Mouse (Mus musculus): Measurements from ENCODE around the gene Adgrl2. TPM values are rescaled to one million over a fixed set of nuclear protein-coding genes. Genes with fewer than 3 reads are reported as not detected.

The Adgrl2 gene
- total RNA-seq, 2 experiments from 2014 or later = 1.9 to 4.0 TPM

DNA sequence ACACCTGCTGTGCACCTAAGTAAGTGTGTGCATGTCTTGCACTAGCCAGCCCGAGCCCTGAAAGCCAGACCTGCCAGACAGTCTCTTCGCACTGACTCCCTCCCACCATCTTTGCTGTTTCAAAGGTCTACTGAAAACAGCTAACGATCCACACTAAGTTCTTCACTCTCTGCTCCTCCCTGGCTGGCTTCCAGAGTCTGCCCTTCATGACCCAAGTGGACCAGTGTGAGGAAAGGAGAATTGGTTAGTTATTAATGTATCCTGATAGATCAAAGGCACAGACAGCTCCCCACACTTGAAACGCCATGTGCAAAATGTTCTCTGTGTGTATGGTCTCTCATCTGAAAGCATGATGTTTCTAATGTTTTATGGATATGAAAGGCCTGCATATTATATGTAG is 103.4 kb downstream of the Adgrl2 start:
- no peak for ATAC-seq (ENCODE audit: poor library complexity, severe bottlenecking)

DNA sequence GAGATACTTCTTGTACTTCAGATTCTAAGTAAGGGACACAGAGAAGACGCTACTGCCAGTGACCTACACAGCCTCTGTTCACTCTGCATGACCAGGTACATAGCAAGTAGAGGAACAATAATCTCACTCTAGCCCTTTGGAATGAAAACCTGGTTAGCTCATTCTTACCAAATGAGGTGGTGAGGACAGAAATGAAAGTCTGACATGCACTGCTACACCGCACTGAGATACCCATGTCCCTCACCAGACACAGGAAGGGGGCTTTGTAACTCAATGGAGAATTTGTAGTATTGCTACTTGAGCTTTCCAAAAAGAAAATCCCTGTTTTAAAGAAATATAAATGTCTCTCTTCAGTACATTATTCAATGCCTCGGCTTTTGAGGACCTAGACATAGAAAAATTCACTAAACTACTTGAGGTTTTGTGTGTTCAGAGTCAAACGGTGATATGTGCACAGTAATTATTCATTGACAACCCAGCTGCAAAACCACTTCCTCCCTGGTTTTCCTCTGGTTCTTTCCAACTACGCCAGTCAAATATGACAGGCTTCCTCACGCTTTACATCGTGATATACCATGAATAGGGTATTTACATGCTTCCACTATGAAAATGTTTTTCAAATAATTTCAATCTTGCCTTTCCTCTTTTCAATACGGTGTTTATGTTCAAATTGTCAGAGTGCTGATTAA is 104.2 kb downstream of the Adgrl2 start:
- ATAC-seq (ENCODE audit: poor library complexity, severe bottlenecking) = 0 out of 2 replicates have a peak, but pooled peaks have one; percentile 31

GRCm38 (mm10) chr3:148885184-148885583 is 105.2 kb downstream of the Adgrl2 start:
- ATAC-seq (ENCODE audit: poor library complexity, severe bottlenecking) = no peak

DNA sequence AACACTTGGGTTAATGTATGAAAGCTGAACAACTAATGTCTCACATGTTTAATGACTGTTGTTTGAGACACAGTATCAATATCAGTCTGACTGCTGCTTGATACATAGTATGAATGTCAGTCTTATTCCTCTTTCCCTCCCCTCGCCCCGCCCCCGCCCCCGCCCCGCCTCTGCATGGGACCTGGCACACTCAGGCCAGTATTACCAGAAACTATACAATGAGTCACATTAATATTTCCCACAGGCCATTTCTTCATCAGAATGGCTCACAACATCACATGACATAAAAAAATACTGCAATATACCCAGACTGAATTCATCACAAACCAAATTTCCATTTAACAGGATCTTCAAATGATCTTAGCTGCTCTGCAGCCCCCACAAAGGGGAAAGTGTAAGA is 108.9 kb downstream of the Adgrl2 start:
- no peak for ATAC-seq (ENCODE audit: poor library complexity, severe bottlenecking)

DNA sequence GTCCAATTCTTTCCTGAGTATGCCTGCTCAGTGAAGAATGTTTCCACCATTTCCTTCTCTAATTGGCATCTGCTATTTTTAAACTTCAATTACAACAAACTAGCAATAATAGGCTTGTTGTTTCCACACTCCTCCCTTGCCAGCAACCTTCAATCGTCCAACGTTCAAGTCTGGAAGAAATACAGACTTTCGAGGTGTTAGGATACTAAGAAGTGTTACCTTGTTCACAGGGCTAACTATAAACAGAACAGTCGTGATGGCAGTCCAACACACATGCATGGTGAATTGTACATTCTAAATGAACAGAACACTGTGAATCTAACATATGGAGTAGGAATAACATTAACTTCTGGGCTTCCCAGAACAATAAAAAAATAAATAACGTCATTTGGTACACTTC is 117.8 kb downstream of the Adgrl2 start:
- no peak for ATAC-seq (ENCODE audit: poor library complexity, severe bottlenecking)

- ATAC-seq (ENCODE audit: poor library complexity, severe bottlenecking) = no peak
Observed at GRCm38 (mm10) chr3:148871792-148872464, 118.4 kb downstream of the Adgrl2 start.

DNA sequence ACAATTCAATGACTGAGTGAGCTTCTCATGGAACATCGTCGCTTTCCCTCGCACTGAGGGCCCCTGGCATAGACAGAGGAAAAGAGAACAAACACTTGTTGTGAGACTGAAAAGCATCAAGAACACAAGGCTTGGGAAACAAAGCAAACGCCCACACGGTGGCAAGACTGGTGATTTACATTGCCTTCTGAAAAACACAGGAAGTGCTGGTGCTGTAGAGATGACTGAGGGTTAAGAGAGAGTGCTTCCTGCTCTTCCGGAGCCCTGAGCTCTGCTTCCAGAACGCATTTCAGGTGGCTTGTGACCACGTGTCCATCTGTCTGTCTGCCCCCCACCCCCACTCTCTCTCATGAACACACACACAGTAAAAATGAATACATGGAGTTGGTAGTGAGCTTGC is 122.7 kb downstream of the Adgrl2 start:
- ATAC-seq (ENCODE audit: poor library complexity, severe bottlenecking) = peak; percentile 49; the same call in 1 of the 2 replicates

DNA sequence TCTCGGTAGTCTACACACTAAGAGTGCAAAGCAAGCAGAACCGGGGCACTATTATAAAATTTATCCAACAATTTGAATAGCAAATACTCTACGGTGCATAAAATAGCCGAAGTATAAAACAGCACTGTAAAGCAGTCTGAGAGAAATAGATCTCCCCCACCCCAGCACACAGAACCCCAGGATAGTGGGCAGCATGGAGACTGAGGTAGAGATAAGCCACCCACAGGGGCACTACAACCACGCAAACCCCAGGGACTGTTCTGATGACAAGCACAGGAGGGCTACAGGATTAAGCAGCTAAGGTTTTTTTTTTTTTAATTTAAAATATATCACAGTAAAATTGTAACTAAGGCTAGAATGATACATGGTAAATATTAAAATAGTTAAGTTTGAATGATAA is 123.7 kb downstream of the Adgrl2 start:
- no peak for ATAC-seq (ENCODE audit: poor library complexity, severe bottlenecking)

DNA sequence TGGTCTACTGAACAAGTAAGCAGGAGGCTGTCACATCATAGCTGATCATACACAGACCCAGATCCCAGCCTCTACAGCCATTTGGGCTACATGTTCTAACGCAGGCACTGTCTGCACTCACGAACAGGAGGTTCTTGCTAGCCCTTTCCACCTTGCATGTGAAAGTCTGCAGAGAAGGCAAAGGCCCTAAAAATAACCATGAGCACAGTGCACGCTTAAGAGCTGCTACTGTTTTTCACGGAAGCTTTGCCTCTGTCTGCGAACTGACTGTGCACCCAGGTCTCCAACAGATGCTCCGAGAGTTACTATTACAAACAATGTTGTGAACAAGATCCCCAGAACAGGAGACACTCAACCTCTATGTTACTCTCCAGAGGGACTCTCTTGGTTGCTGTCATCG is 124.3 kb downstream of the Adgrl2 start:
- ATAC-seq (ENCODE audit: poor library complexity, severe bottlenecking) = no peak

DNA sequence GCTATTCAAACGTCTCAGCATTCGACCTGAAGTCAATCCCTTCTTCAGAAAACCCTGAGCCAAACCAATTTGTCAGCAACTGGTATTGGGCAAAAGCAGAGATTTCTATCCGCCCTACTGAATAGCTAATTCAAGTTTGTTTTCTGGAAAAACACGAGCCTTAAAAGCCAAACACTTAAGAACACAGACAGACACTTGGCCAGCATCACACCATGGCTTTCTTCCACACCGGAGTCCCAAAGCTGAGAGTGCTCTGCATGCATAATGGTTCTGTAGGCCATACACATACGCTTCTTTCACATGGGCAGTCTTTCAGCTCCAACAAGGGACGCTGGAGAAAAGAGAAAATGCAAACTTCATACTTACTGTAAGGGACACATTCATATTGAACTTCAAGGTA is 125.1 kb downstream of the Adgrl2 start:
- ATAC-seq (ENCODE audit: poor library complexity, severe bottlenecking) = no peak

GRCm38 (mm10) chr3:148861860-148862259 is 128.5 kb downstream of the Adgrl2 start:
- ATAC-seq (ENCODE audit: poor library complexity, severe bottlenecking) = no peak

DNA sequence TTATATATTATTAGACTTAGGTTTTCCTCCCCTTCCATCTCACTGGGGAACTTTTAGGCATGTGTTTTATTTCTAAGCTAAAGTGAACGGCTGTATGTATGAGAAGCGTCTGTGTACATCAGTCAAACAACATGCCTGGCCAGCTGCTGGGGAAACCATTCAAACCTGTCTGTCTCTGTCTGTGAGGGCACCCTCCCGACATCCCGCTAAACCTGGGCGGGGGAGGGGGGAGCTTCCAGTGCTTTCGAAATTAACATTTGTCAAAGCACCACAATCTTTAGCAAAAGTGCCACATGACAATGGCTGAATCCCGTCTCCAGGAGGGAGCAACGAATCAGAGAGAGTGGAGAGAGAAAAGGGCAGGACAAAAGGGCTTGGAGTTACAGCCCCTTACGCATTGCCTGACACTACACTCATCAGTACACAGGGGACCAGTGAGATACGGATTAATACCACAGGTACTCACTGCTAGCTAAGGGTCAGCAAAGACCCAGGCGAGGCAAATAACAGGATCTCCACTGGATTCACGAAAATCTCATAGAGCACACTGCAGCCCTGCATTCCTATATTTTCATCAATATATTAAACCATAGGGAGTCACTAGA is 135.9 kb downstream of the Adgrl2 start:
- ATAC-seq (ENCODE audit: poor library complexity, severe bottlenecking) = no peak

- no peak for ATAC-seq (ENCODE audit: poor library complexity, severe bottlenecking)
Observed at GRCm38 (mm10) chr3:148853372-148853771, 137.0 kb downstream of the Adgrl2 start.

GRCm38 (mm10) chr3:148852556-148852955 is 137.8 kb downstream of the Adgrl2 start:
- ATAC-seq (ENCODE audit: poor library complexity, severe bottlenecking) = peak; percentile 68

GRCm38 (mm10) chr3:148850821-148851220 is 139.5 kb downstream of the Adgrl2 start:
- ATAC-seq (ENCODE audit: poor library complexity, severe bottlenecking) = no peak

DNA sequence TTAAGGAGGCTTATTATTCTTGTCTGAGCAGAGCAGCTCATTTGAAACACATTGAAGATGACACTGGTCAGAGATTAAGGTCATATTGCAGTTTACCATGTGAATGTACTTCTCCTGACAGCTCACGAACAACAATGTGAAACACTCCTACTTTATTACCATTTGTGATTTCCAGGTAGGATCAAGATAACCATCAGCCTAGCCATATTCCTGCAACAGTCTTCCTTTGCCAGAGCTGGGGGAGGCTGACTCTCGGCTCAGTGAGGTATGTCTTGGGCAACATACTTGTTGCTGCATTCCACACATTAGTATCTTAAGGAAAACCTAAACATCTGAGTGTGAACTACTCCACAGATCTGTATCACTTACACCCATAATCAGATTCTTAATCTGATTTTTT is 142.0 kb downstream of the Adgrl2 start:
- no peak for ATAC-seq (ENCODE audit: poor library complexity, severe bottlenecking)

GRCm38 (mm10) chr3:148844182-148844581 is 146.2 kb downstream of the Adgrl2 start:
- no peak for ATAC-seq (ENCODE audit: poor library complexity, severe bottlenecking)

- ATAC-seq (ENCODE audit: poor library complexity, severe bottlenecking) = no peak
Observed at GRCm38 (mm10) chr3:148842533-148842932, 147.8 kb downstream of the Adgrl2 start.

DNA sequence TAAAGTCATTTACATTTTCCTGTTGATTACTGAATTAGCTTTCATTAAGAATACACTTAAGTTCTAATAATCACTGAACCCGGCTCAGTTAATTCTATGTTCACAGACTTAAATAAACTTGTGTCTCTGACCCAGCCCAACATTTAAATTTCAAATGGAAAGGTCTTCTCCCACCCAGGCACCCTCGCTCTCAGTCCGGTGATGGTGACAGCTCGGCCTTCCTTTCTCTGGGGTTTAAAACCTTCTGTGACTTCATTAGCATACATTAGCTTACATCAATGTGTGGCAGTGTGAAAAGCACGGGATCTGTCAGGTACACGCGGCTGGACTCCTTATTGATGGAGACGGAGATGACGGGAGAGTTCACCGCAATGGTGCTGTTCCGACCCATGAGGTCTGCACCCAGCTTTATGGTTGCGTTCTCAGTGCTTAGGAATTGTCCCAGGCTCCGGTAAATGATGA is 151.5 kb downstream of the Adgrl2 start:
- ATAC-seq (ENCODE audit: poor library complexity, severe bottlenecking) = no peak

GRCm38 (mm10) chr3:148838095-148838834 is 152.1 kb downstream of the Adgrl2 start:
- ATAC-seq (ENCODE audit: poor library complexity, severe bottlenecking) = no peak

GRCm38 (mm10) chr3:148835136-148835535 is 155.2 kb downstream of the Adgrl2 start:
- ATAC-seq (ENCODE audit: poor library complexity, severe bottlenecking) = no peak

Data from megakaryocyte, adult 5-6 weeks (primary cell).